ENCODE assay signal across 7 mouse cellular contexts in genomic region chr2:71873474-71874322, GRCm38 (mm10). TPM values are rescaled to one million over a fixed set of nuclear protein-coding genes. Genes with fewer than 3 reads are reported as not detected.
DNase-seq lines count a peak whose midpoint lies in the region; ATAC-seq and TF ChIP-seq lines count a peak whose summit lies in the region.

No protein-coding gene starts in this region.

- H3K9me3 ChIP-seq in heart, postnatal 0 days (replicated peaks; ENCODE audit: control insufficient read depth, low read length), result no peaks in the 10 kb centered on the region

- 2% methylated on average over 50 of the region's 51 CpGs for WGBS in heart, postnatal 0 days

- no peaks in the 10 kb centered on the region for H3K27me3 ChIP-seq in heart, postnatal 0 days (ENCODE audit: control insufficient read depth, insufficient read depth, low read length)

- H3K27ac ChIP-seq in embryonic fibroblast, embryonic 13.5 days (ENCODE audit: insufficient read depth, low read length), result no peak overlapping the region
- peak overlapping the region; percentile 92 for H3K27ac ChIP-seq in heart, postnatal 0 days (ENCODE audit: low read depth)

- TF ChIP-seq POLR2A in embryonic fibroblast, embryonic 13.5 days (IDR thresholded peaks at IDR 0.05; ENCODE audit: low read depth, low read length), result no peak

- 0 out of 2 replicates have a peak, but pooled peaks cover 3% of the 10 kb centered on the region for H3K36me3 ChIP-seq in heart, postnatal 0 days (replicated peaks; ENCODE audit: control insufficient read depth, insufficient read depth, low read length)

- ATAC-seq in heart, postnatal 0 days (ENCODE audit: insufficient read depth, low read depth), result peak; percentile 21

- H3K4me3 ChIP-seq in embryonic fibroblast, embryonic 13.5 days (ENCODE audit: insufficient read depth, low read length), result peak overlapping the region; percentile 64
- peak overlapping the region; percentile 75 for H3K4me3 ChIP-seq in heart, postnatal 0 days (ENCODE audit: low read depth, low read length)

- peak; percentile 66 for DNase-seq in ES-CJ7 (ENCODE audit: low read depth, low spot score)
- DNase-seq in T-cell, adult 2 months (ENCODE audit: low spot score), result peak; percentile 66
- DNase-seq in heart, postnatal 0 days (ENCODE audit: low spot score), result peak; percentile 45
- peak; percentile 61 to 82 for DNase-seq in kidney, postnatal 25 days
- peak; percentile 66 for DNase-seq in lung, postnatal 10 days
- DNase-seq in right cerebral cortex, postnatal 14 days, result peak; percentile 45

- peak overlapping the region; percentile 87 for H3K4me2 ChIP-seq in heart, postnatal 0 days (ENCODE audit: low read depth, low read length)

- TF ChIP-seq CTCF in embryonic fibroblast, embryonic 13.5 days (IDR thresholded peaks at IDR 0.05; ENCODE audit: borderline replicate concordance, insufficient read depth, low read length), result no peak
- TF ChIP-seq CTCF in heart, postnatal 0 days (IDR thresholded peaks at IDR 0.05; ENCODE audit: low read depth), result no peak

- no peaks in the 10 kb centered on the region for H3K4me1 ChIP-seq in embryonic fibroblast, embryonic 13.5 days (ENCODE audit: control insufficient read depth, insufficient read depth, low read length)
- H3K4me1 ChIP-seq in heart, postnatal 0 days (ENCODE audit: control insufficient read depth, insufficient read depth), result peaks cover 22% of the 10 kb centered on the region

- TF ChIP-seq EP300 in heart, postnatal 0 days (IDR thresholded peaks at IDR 0.05; ENCODE audit: low read depth), result no peak

- peak overlapping the region; percentile 76 for H3K9ac ChIP-seq in heart, postnatal 0 days (replicated peaks; ENCODE audit: low read depth, low read length)

RNA-seq across cellular contexts. Expression of gene Pdk1, which starts 0.7 kb away (rescaled TPM):
- 26.7 and 32.7 TPM in 2 replicates for polyA plus RNA-seq in embryonic fibroblast, embryonic 13.5 days (2011; ENCODE audit: insufficient read length, low read depth, missing spikeins)
- total RNA-seq in heart, postnatal 0 days (2014; rRNA removed; ENCODE audit: low replicate concordance), result 181 and 286 TPM in 2 replicates
- 62.8 and 65.0 TPM in 2 replicates for polyA plus RNA-seq in heart, postnatal 0 days (2015; fragmentation: Nextera tagmentation; extraction: Ambion mirVana)
